ENCODE assay signal across 32 mouse cellular contexts in the genomic region with DNA sequence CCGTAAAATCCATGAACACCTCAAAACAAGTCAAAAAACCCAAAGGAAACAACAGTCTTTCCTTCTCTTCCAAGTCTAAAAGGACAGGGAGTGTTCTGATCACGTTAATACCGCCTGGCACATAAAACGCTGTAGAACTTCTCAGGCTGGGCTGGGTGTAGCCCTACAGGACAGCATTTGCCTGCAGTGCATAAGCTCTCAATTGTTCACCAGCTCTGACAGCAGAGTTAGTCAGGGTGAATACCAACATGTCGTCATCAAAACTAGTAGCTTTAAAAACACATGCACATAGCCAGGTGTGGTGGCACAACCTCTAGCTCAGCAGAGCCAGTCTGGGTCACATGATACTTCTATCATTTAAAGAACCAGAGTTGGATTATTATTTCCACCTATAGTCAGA. TPM values are rescaled to one million over a fixed set of nuclear protein-coding genes. Genes with fewer than 3 reads are reported as not detected.
DNase-seq lines count a peak whose midpoint lies in the region; ATAC-seq and TF ChIP-seq lines count a peak whose summit lies in the region.
"Had no signal": no experiment of that assay in that cellular context is flagged by ENCODE, and none has a peak within 500 bp of the region (broad histone marks: within the 10 kb centered on the region; RNA-seq: fewer than 3 reads in every experiment).

No protein-coding gene starts in this region.

- DNase-seq in adrenal gland, adult (ENCODE audit: inconsistent age in 2 of 2, low spot score in 1 of 2), result peak; percentile 10 to 47
- DNase-seq in adrenal gland, postnatal 36 days, result no peak
- DNase-seq in kidney, postnatal 0 days (ENCODE audit: low spot score), result no peak
- DNase-seq in kidney, adult 18-20 months, result no peak
- no peak for DNase-seq in frontal cortex, postnatal 25 days (ENCODE audit: low spot score in 2 of 2)
- DNase-seq in heart, adult 11 months, result no peak
- DNase-seq: adrenal gland, adult 2 months; forebrain, postnatal 0 days; gastrocnemius, postnatal 36 days; heart, postnatal 36 days; left cerebral cortex, postnatal 4 days; lung, embryonic 14.5 days; midbrain, embryonic 14.5 days; right cerebral cortex, postnatal 14 days; thymus, adult 2 months; thymus, postnatal 4 days had no signal

- peak overlapping the region; percentile 84; the same call in 1 of the 2 replicates for H3K27ac ChIP-seq in kidney, postnatal 0 days
- H3K27ac ChIP-seq in bone marrow macrophage, adult 2 months (ENCODE audit: insufficient read depth, low read depth, low read length), result peak overlapping the region; percentile 81
- peak overlapping the region; percentile 94 for H3K27ac ChIP-seq in stomach, embryonic 16.5 days (ENCODE audit: low read length)
- H3K27ac ChIP-seq: heart, embryonic 15.5 days; neural tube, embryonic 12.5 days had no signal

- H3K4me1 ChIP-seq in kidney, postnatal 0 days (replicated peaks; ENCODE audit: insufficient read depth, low read length), result peaks cover 3% of the 10 kb centered on the region; the same call in 1 of the 2 replicates
- H3K4me1 ChIP-seq in bone marrow macrophage, adult 2 months (ENCODE audit: control insufficient read depth, insufficient read depth, low read length), result peaks cover 30% of the 10 kb centered on the region
- peaks cover 21% of the 10 kb centered on the region for H3K4me1 ChIP-seq in stomach, embryonic 16.5 days (ENCODE audit: control insufficient read depth, insufficient read depth, low read length)

- TF ChIP-seq CTCF in kidney, postnatal 0 days (IDR thresholded peaks at IDR 0.05; ENCODE audit: low read depth), result no peak
- TF ChIP-seq CTCF in bone marrow macrophage, adult 2 months (IDR thresholded peaks at IDR 0.05; ENCODE audit: low read depth, low read length), result no peak

- no peak overlapping the region for H3K4me2 ChIP-seq in kidney, postnatal 0 days (ENCODE audit: low read length)
- no peak overlapping the region for H3K4me2 ChIP-seq in stomach, embryonic 16.5 days (ENCODE audit: low read depth, low read length)
- H3K4me2 ChIP-seq: heart, embryonic 15.5 days; hindbrain, embryonic 13.5 days; liver, embryonic 12.5 days; lung, embryonic 14.5 days; neural tube, embryonic 12.5 days had no signal

- no peak overlapping the region for H3K4me3 ChIP-seq in kidney, postnatal 0 days (replicated peaks; ENCODE audit: low read depth, low read length)
- H3K4me3 ChIP-seq in bone marrow macrophage, adult 2 months (ENCODE audit: insufficient read depth, low read length), result no peak overlapping the region
- H3K4me3 ChIP-seq in stomach, embryonic 16.5 days (replicated peaks; ENCODE audit: low read length), result no peak overlapping the region
- H3K4me3 ChIP-seq: heart, embryonic 15.5 days; hindbrain, embryonic 13.5 days; liver, embryonic 12.5 days; megakaryocyte, embryonic 14.5 days; neural tube, embryonic 12.5 days had no signal

- H3K9me3 ChIP-seq in kidney, postnatal 0 days (replicated peaks; ENCODE audit: low read length), result no peaks in the 10 kb centered on the region
- H3K9me3 ChIP-seq in stomach, embryonic 16.5 days (replicated peaks; ENCODE audit: control insufficient read depth, low read length), result no peaks in the 10 kb centered on the region
- H3K9me3 ChIP-seq: heart, embryonic 15.5 days; hindbrain, embryonic 13.5 days; liver, embryonic 12.5 days; megakaryocyte, embryonic 14.5 days; neural tube, embryonic 12.5 days had no signal

- WGBS in kidney, postnatal 0 days, result 84% methylated on average over 5 of the region's 5 CpGs
- WGBS in stomach, embryonic 16.5 days, result 82% methylated on average over 5 of the region's 5 CpGs

- H3K36me3 ChIP-seq in kidney, postnatal 0 days (ENCODE audit: insufficient read depth, low read length), result peaks cover 22% of the 10 kb centered on the region
- peaks cover 12% of the 10 kb centered on the region; the same call in 1 of the 2 replicates for H3K36me3 ChIP-seq in stomach, embryonic 16.5 days (ENCODE audit: control insufficient read depth, insufficient read depth, low read length)

- H3K27me3 ChIP-seq in kidney, postnatal 0 days (ENCODE audit: insufficient read depth, low read length), result no peaks in the 10 kb centered on the region
- no peaks in the 10 kb centered on the region for H3K27me3 ChIP-seq in stomach, embryonic 16.5 days (ENCODE audit: control insufficient read depth, insufficient read depth, low read length)
- H3K27me3 ChIP-seq: heart, embryonic 15.5 days; hindbrain, embryonic 13.5 days; liver, embryonic 12.5 days; neural tube, embryonic 12.5 days; Patski had no signal

- no peak overlapping the region for H3K9ac ChIP-seq in kidney, postnatal 0 days (ENCODE audit: low read depth, low read length)
- no peak overlapping the region for H3K9ac ChIP-seq in stomach, embryonic 16.5 days (ENCODE audit: low read length)
- H3K9ac ChIP-seq: forebrain, postnatal 0 days; heart, embryonic 15.5 days; hindbrain, embryonic 13.5 days; liver, embryonic 12.5 days; lung, embryonic 14.5 days; neural tube, embryonic 12.5 days had no signal

- no peak for ATAC-seq in kidney, postnatal 0 days (replicated peaks; ENCODE audit: low FRiP score, low read depth)
- no peak for ATAC-seq in stomach, embryonic 16.5 days (ENCODE audit: insufficient read depth, low FRiP score)
- ATAC-seq: CD4-positive, CD25-positive, alpha-beta regulatory T cell, adult 4 months; forebrain, postnatal 0 days; liver, embryonic 12.5 days; Patski had no signal

- TF ChIP-seq POLR2A in bone marrow macrophage, adult 2 months (IDR thresholded peaks at IDR 0.05; ENCODE audit: borderline replicate concordance, low read depth, low read length), result no peak

RNA-seq across cellular contexts. Expression of gene BC029722, which starts 1.6 kb away (rescaled TPM):
- 100 to 1,000 TPM; 185 to 198 TPM for total RNA-seq in adrenal gland, postnatal 36 days (2021)
- polyA plus RNA-seq in kidney, postnatal 0 days (2015; fragmentation: Nextera tagmentation; extraction: Ambion mirVana), result 28.4 and 29.5 TPM in 2 replicates
- polyA plus RNA-seq in bone marrow macrophage, adult 2 months (2012; ENCODE audit: insufficient read depth, insufficient read length, missing spikeins), result 44.7 and 46.1 TPM in 2 replicates
- polyA plus RNA-seq in stomach, embryonic 16.5 days (2015; fragmentation: Nextera tagmentation; extraction: Ambion mirVana), result 22.1 and 25.7 TPM in 2 replicates

RNA-seq across cellular contexts. Expression of gene Eif6, which starts 5.9 kb away (rescaled TPM):
- 100 to 1,000 TPM; 158 to 163 TPM for total RNA-seq in adrenal gland, postnatal 36 days (2021)
- 207 and 220 TPM in 2 replicates for polyA plus RNA-seq in kidney, postnatal 0 days (2015; fragmentation: Nextera tagmentation; extraction: Ambion mirVana)
- 89.5 and 91.7 TPM in 2 replicates for polyA plus RNA-seq in bone marrow macrophage, adult 2 months (2012; ENCODE audit: insufficient read depth, insufficient read length, missing spikeins)
- 221 and 238 TPM in 2 replicates for polyA plus RNA-seq in stomach, embryonic 16.5 days (2015; fragmentation: Nextera tagmentation; extraction: Ambion mirVana)

RNA-seq across cellular contexts. Expression of gene Fam83c, which starts 13.9 kb away (rescaled TPM):
- not detected for total RNA-seq in adrenal gland, postnatal 36 days (2021)
- 0.07 and 0.10 TPM in 2 replicates for polyA plus RNA-seq in kidney, postnatal 0 days (2015; fragmentation: Nextera tagmentation; extraction: Ambion mirVana)
- polyA plus RNA-seq in bone marrow macrophage, adult 2 months (2012; ENCODE audit: insufficient read depth, insufficient read length, missing spikeins), result not detected in 2 replicates
- polyA plus RNA-seq in stomach, embryonic 16.5 days (2015; fragmentation: Nextera tagmentation; extraction: Ambion mirVana), result 5.4 and 5.8 TPM in 2 replicates
- total RNA-seq: common myeloid progenitor, adult 5-6 weeks; forebrain, postnatal 0 days; gastrocnemius, adult 18-20 months; gastrocnemius, postnatal 36 days; heart, postnatal 36 days; layer of hippocampus, postnatal 10 days; left cerebral cortex, adult 8-10 months; left cerebral cortex, postnatal 4 days had no signal
- polyA plus RNA-seq: CD4-positive, CD25-positive, alpha-beta regulatory T cell, adult 4 months; cerebellum, adult 2 months; spleen, adult 2 months had no signal

RNA-seq across cellular contexts. Expression of gene Mmp24, which starts 45.6 kb away (rescaled TPM):
- 1 to 10 TPM; 1.4 to 1.7 TPM for total RNA-seq in adrenal gland, postnatal 36 days (2021)
- polyA plus RNA-seq in kidney, postnatal 0 days (2015; fragmentation: Nextera tagmentation; extraction: Ambion mirVana), result 0.03 and 0.08 TPM in 2 replicates
- polyA plus RNA-seq in bone marrow macrophage, adult 2 months (2012; ENCODE audit: insufficient read depth, insufficient read length, missing spikeins), result not detected in 2 replicates
- polyA plus RNA-seq in stomach, embryonic 16.5 days (2015; fragmentation: Nextera tagmentation; extraction: Ambion mirVana), result 0.23 and 0.31 TPM in 2 replicates
- total RNA-seq: gastrocnemius, adult 18-20 months; gastrocnemius, postnatal 36 days; heart, postnatal 36 days had no signal
- polyA plus RNA-seq: CD4-positive, CD25-positive, alpha-beta regulatory T cell, adult 4 months; kidney, embryonic 14.5 days; lung, embryonic 14.5 days; spleen, adult 2 months had no signal

Comparison
In these comparisons a context has a peak if more than half of its experiments do, and no peak if none do; other contexts are left out.
1. DNase-seq: peak in adrenal gland, adult (2 of 2); none in adrenal gland, postnatal 36 days (0 of 2), kidney, postnatal 0 days (single experiment), kidney, adult 18-20 months (single experiment), frontal cortex, postnatal 25 days (0 of 2) and heart, adult 11 months (single experiment).
2. Peak in every context shown above with its lines, with median percentiles within 50 percentile points of each other: H3K27ac ChIP-seq.